Mouse (Mus musculus) MEL (cell line): ENCODE measurements at regions not wholly inside any gene's neighbourhood (a gene's known extent, or its start where the extent isn't known, plus 50 kb on each side); places are given as distances from the start of the nearest gene placed in this dataset.

Experiments used
- BHLHE40 ChIP-seq: IDR thresholded peaks from 2 replicates; pipeline ENCODE4 v1.6.1; 2012; ENCODE audit warnings: low read depth, mild to moderate bottlenecking, inconsistent platforms, low read length, improper control_type of control experiment, borderline replicate concordance
- CTCF ChIP-seq, 3 experiments: IDR thresholded peaks in 2 of 3; conservative IDR thresholded peaks in 1 of 3; 2 replicates each; pipeline ENCODE4 v1.5.1; 2011 to 2012; ENCODE audit warnings: low read length in 3 of 3, low read depth in 2 of 3, mild to moderate bottlenecking in 2 of 3, improper control_type of control experiment in 1 of 3, inconsistent platforms in 1 of 3, mixed read lengths in 1 of 3, moderate library complexity in 1 of 3; ENCODE audit not compliant: control insufficient read depth in 1 of 3, insufficient read depth in 1 of 3, poor library complexity in 1 of 3, severe bottlenecking in 1 of 3
- EP300 ChIP-seq, 2 experiments: IDR thresholded peaks; 2 replicates each; pipeline ENCODE4 v1.6.1; 2011; ENCODE audit warnings: improper control_type of control experiment in 2 of 2, low read length in 2 of 2, low read depth in 1 of 2, mild to moderate bottlenecking in 1 of 2
- GATA1 ChIP-seq: IDR thresholded peaks from 2 replicates; pipeline ENCODE4 v1.6.1; 2011; ENCODE audit warnings: low read depth, low read length, improper control_type of control experiment
- HCFC1 ChIP-seq: IDR thresholded peaks from 2 replicates; pipeline ENCODE4 v1.6.1; 2012; ENCODE audit warnings: low read depth, mild to moderate bottlenecking, inconsistent platforms, low read length, improper control_type of control experiment, moderate library complexity
- KAT2A ChIP-seq: conservative IDR thresholded peaks from 2 replicates; pipeline ENCODE4 v1.6.1; 2012; ENCODE audit warnings: low read depth, low read length, improper control_type of control experiment, inconsistent platforms
- POLR2A ChIP-seq, 2 experiments: IDR thresholded peaks; 2 replicates each; pipeline ENCODE4 v1.6.1; 2011 to 2012; ENCODE audit warnings: low read length in 2 of 2, mild to moderate bottlenecking in 2 of 2, control low read depth in 1 of 2, improper control_type of control experiment in 1 of 2, low read depth in 1 of 2, moderate library complexity in 1 of 2; ENCODE audit not compliant: control insufficient read depth in 1 of 2, insufficient read depth in 1 of 2, poor library complexity in 1 of 2
- POLR2AphosphoS2 ChIP-seq: IDR thresholded peaks from 2 replicates; pipeline ENCODE4 v1.6.1; 2011; ENCODE audit warnings: low read length, improper control_type of control experiment
- ZNF384 ChIP-seq: IDR thresholded peaks from 2 replicates; pipeline ENCODE4 v1.6.1; 2012; ENCODE audit warnings: low read depth, mild to moderate bottlenecking, inconsistent platforms, low read length, improper control_type of control experiment

DNA sequence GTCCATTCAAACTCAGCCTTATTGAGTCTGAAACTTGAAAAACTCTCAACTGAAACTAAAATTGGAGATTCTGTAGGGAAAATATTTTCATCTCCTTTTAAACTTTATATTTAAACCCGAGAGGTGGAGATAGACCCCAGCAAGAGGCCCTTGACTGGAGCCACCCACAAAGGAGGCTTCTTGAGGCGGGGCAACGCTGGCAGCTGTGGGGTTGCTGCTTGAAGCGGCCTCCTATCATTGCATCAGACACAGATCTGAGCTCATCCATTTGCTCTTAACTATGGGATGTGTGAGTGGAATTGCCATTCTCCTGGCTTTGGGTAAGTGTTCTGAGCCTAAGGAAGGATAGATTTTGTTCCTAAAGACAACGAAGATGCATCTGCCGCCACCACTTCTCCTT lies 378.2 kb downstream of the Dad1 start:
- no peak for TF ChIP-seq EP300 (IDR thresholded peaks at IDR 0.05; ENCODE audit: low read depth in 1 of 2, low read length in 2 of 2)
- no peak for TF ChIP-seq HCFC1
- TF ChIP-seq CTCF (IDR thresholded peaks at IDR 0.05 in 2 of 3, conservative IDR thresholded peaks at IDR 0.05 in 1 of 3; ENCODE audit: control insufficient read depth in 1 of 3, insufficient read depth in 1 of 3, low read depth in 2 of 3, low read length in 3 of 3, poor library complexity in 1 of 3, severe bottlenecking in 1 of 3) = no peak
- no peak for TF ChIP-seq BHLHE40
- TF ChIP-seq GATA1 = no peak
- TF ChIP-seq ZNF384 = no peak
- TF ChIP-seq POLR2AphosphoS2 = no peak
- no peak for TF ChIP-seq POLR2A (IDR thresholded peaks at IDR 0.05; ENCODE audit: control insufficient read depth in 1 of 2, insufficient read depth in 1 of 2, low read depth in 1 of 2, low read length in 2 of 2, poor library complexity in 1 of 2)
- TF ChIP-seq KAT2A = no peak
